Comparison of ENCODE assay signal across 11 mouse cellular contexts in the genomic region with DNA sequence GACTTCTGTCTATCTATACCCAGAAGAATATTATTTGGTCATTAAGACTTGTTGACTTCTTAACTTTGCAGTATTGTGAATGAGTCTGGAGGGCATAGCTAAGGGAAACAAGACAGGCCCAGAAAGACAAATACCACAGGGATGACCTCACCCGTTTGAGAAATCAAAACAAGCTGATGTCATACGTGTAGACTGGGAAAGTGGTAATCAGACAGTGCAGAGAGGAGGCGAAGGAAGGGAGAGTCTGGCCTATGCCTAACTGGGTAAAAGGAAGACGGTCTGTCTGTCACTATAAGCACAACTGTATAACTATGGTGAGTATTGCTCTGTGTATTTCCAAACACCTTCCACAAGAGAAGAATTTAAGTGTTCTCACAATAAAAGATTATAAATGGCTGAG. TPM values are rescaled to one million over a fixed set of nuclear protein-coding genes. Genes with fewer than 3 reads are reported as not detected.
DNase-seq lines count a peak whose midpoint lies in the region; ATAC-seq and TF ChIP-seq lines count a peak whose summit lies in the region.
"Had no signal": no experiment of that assay in that cellular context is flagged by ENCODE, and none has a peak within 500 bp of the region (broad histone marks: within the 10 kb centered on the region; RNA-seq: fewer than 3 reads in every experiment).

No protein-coding gene starts in this region.

- no peak overlapping the region for H3K4me3 ChIP-seq in forebrain, embryonic 16.5 days (replicated peaks; ENCODE audit: low read length)
- H3K4me3 ChIP-seq in forebrain, postnatal 0 days (ENCODE audit: low read depth, low read length): no peak overlapping the region
- H3K4me3 ChIP-seq in heart, embryonic 10.5 days: no peak overlapping the region
- H3K4me3 ChIP-seq: liver, embryonic 13.5 days had no signal

- no peak overlapping the region for H3K9ac ChIP-seq in forebrain, embryonic 16.5 days (replicated peaks; ENCODE audit: low read depth, low read length)
- H3K9ac ChIP-seq in forebrain, postnatal 0 days: no peak overlapping the region
- H3K9ac ChIP-seq: liver, embryonic 13.5 days had no signal

- H3K36me3 ChIP-seq in forebrain, embryonic 16.5 days (ENCODE audit: control insufficient read depth, insufficient read depth): no peaks in the 10 kb centered on the region
- no peaks in the 10 kb centered on the region for H3K36me3 ChIP-seq in forebrain, postnatal 0 days (ENCODE audit: insufficient read depth)
- H3K36me3 ChIP-seq in heart, embryonic 10.5 days: no peaks in the 10 kb centered on the region
- H3K36me3 ChIP-seq: liver, embryonic 13.5 days had no signal

- DNase-seq in forebrain, postnatal 0 days: no peak
- DNase-seq in ovary, adult 18-20 months (ENCODE audit: low spot score): peak; percentile 19
- no peak for DNase-seq in ovary, postnatal 10 days (ENCODE audit: low spot score)
- DNase-seq in heart, embryonic 10.5 days (ENCODE audit: low spot score): peak; percentile 74
- DNase-seq in skeletal muscle tissue, adult 2 months (ENCODE audit: low read depth, low spot score): peak; percentile 64
- DNase-seq in right cerebral cortex, adult 2 months (ENCODE audit: low spot score in 2 of 2): no peak
- DNase-seq in left cerebral cortex, adult 8-10 months (ENCODE audit: low spot score in 2 of 2): no peak

- no peak overlapping the region for H3K27ac ChIP-seq in forebrain, embryonic 16.5 days (ENCODE audit: low read length)
- H3K27ac ChIP-seq in forebrain, postnatal 0 days (ENCODE audit: low read depth, low read length): no peak overlapping the region
- no peak overlapping the region for H3K27ac ChIP-seq in heart, embryonic 10.5 days
- H3K27ac ChIP-seq: liver, embryonic 13.5 days had no signal

- TF ChIP-seq CTCF in forebrain, postnatal 0 days (IDR thresholded peaks at IDR 0.05; ENCODE audit: low read depth): no peak

- no peak overlapping the region for H3K4me2 ChIP-seq in forebrain, embryonic 16.5 days (ENCODE audit: low read length)
- no peak overlapping the region for H3K4me2 ChIP-seq in forebrain, postnatal 0 days (ENCODE audit: low read depth)
- H3K4me2 ChIP-seq: liver, embryonic 13.5 days had no signal

- peak; percentile 13; the same call in 1 of the 2 replicates for ATAC-seq in forebrain, embryonic 16.5 days
- no peak for ATAC-seq in forebrain, postnatal 0 days

- peaks cover 4% of the 10 kb centered on the region; the same call in 1 of the 2 replicates for H3K4me1 ChIP-seq in forebrain, embryonic 16.5 days (replicated peaks; ENCODE audit: control insufficient read depth, insufficient read depth, low read length)
- no peaks in the 10 kb centered on the region for H3K4me1 ChIP-seq in forebrain, postnatal 0 days (ENCODE audit: insufficient read depth)
- H3K4me1 ChIP-seq in heart, embryonic 10.5 days: no peaks in the 10 kb centered on the region
- H3K4me1 ChIP-seq: liver, embryonic 13.5 days had no signal

- no peaks in the 10 kb centered on the region for H3K27me3 ChIP-seq in forebrain, embryonic 16.5 days (replicated peaks; ENCODE audit: control insufficient read depth, insufficient read depth, low read length)
- H3K27me3 ChIP-seq in forebrain, postnatal 0 days (ENCODE audit: insufficient read depth, low read length): no peaks in the 10 kb centered on the region
- H3K27me3 ChIP-seq in heart, embryonic 10.5 days (ENCODE audit: insufficient read depth, poor library complexity, severe bottlenecking): 0 out of 2 replicates have a peak, but pooled peaks cover 7% of the 10 kb centered on the region
- H3K27me3 ChIP-seq: liver, embryonic 13.5 days had no signal

- 59% methylated on average over 4 of the region's 4 CpGs for WGBS in forebrain, embryonic 16.5 days
- WGBS in forebrain, postnatal 0 days: 54% methylated on average over 4 of the region's 4 CpGs
- WGBS in heart, embryonic 10.5 days: 47% methylated on average over 4 of the region's 4 CpGs

- no peaks in the 10 kb centered on the region for H3K9me3 ChIP-seq in forebrain, embryonic 16.5 days (ENCODE audit: control insufficient read depth, low read length)
- H3K9me3 ChIP-seq in forebrain, postnatal 0 days (ENCODE audit: low read length): no peaks in the 10 kb centered on the region
- no peaks in the 10 kb centered on the region for H3K9me3 ChIP-seq in heart, embryonic 10.5 days
- H3K9me3 ChIP-seq: liver, embryonic 13.5 days had no signal

RNA-seq across cellular contexts. Expression of a gene that starts 23.7 kb away (rescaled TPM):
- 0.25 TPM in 1 of 2 replicates, not detected in the other for polyA plus RNA-seq in forebrain, embryonic 16.5 days (2015; fragmentation: Nextera tagmentation; extraction: Ambion mirVana)
- total RNA-seq in forebrain, postnatal 0 days (2014; rRNA removed): not detected in 2 replicates
- not detected in 2 replicates for polyA plus RNA-seq in forebrain, postnatal 0 days (2015; fragmentation: Nextera tagmentation; extraction: Ambion mirVana)
- polyA plus RNA-seq in heart, embryonic 10.5 days (2016; fragmentation: Nextera tagmentation; extraction: Ambion mirVana): not detected in 2 replicates
- total RNA-seq in left cerebral cortex, adult 8-10 months (2022): not detected
- total RNA-seq: layer of hippocampus, adult 8-10 months; MEL had no signal
- polyA plus RNA-seq: liver, embryonic 13.5 days had no signal

Comparison
In these comparisons a context has a peak if more than half of its experiments do, and no peak if none do; other contexts are left out.
1. DNase-seq: peak in ovary, adult 18-20 months (single experiment), heart, embryonic 10.5 days (single experiment) and skeletal muscle tissue, adult 2 months (single experiment); none in forebrain, postnatal 0 days (single experiment), ovary, postnatal 10 days (single experiment), right cerebral cortex, adult 2 months (0 of 2) and left cerebral cortex, adult 8-10 months (0 of 2).